Mouse (Mus musculus) midbrain, embryonic 10.5 days (tissue): ENCODE measurements at regions not wholly inside any gene's neighbourhood (a gene's known extent, or its start where the extent isn't known, plus 50 kb on each side); places are given as distances from the start of the nearest gene placed in this dataset.

Source experiments
- DNase-seq: peaks from one replicate; pipeline ENCODE4 v3.0.0-alpha.2; 2017; ENCODE audit warnings: low spot score
- H3K27ac ChIP-seq: fragments of 300-500 bp; sonication (generic); replicated peaks from 2 replicates; pipeline ENCODE4 v1.5.1; 2016; ENCODE audit warnings: mild to moderate bottlenecking
- H3K27me3 ChIP-seq: fragments of 300-500 bp; sonication (generic); 2 replicates; pipeline ENCODE4 v1.6.1; 2016; ENCODE audit warnings: low read depth, mild to moderate bottlenecking; ENCODE audit not compliant: poor library complexity, severe bottlenecking
- H3K36me3 ChIP-seq: fragments of 300-500 bp; sonication (generic); 2 replicates; pipeline ENCODE4 v1.6.1; 2016; ENCODE audit warnings: mild to moderate bottlenecking, moderate library complexity
- H3K4me1 ChIP-seq: fragments of 300-500 bp; sonication (generic); 2 replicates; pipeline ENCODE4 v1.6.1; 2016
- H3K4me3 ChIP-seq: fragments of 300-500 bp; sonication (generic); 2 replicates; pipeline ENCODE4 v1.5.1; 2016; ENCODE audit warnings: mild to moderate bottlenecking, moderate library complexity
- H3K9me3 ChIP-seq: fragments of 300-500 bp; sonication (generic); replicated peaks from 2 replicates; pipeline ENCODE4 v1.6.1; 2016; ENCODE audit warnings: mild to moderate bottlenecking
- WGBS: fragments of 180-500 bp; shearing (Covaris S2); methylation state at CpG from one replicate; pipeline ENCODE4 v1.1.7; 2016; 5-methylcytosine and 5-hydroxymethylcytosine counted together

DNA sequence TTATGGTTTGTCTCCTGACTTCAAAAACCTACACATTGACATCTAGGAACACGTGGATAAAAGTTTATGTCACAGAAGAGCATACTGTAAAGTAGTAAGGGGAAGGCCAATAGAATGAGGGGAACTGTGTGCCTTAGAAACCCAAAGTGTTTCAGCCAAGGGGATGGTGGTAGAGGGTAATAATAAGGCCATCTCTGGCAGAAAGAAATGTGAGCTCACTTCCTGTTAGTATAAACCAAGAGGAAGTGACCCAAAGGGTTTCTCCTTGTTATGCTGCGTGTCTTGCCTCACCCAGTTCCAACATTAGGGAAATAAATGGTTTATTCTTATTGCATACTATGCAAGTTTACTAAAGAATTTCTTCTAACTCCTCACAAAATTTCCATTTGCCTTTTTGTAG lies 2982.4 kb upstream of the Lrrc6 start:
- no peak for DNase-seq
- no peaks in the 10 kb centered on the region for H3K36me3 ChIP-seq
- peaks cover 5% of the 10 kb centered on the region; the same call in 1 of the 2 replicates for H3K4me1 ChIP-seq
- H3K27ac ChIP-seq = no peak overlapping the region
- WGBS = 71% methylated on average over 2 of the region's 2 CpGs
- H3K9me3 ChIP-seq = no peaks in the 10 kb centered on the region
- no peaks in the 10 kb centered on the region for H3K27me3 ChIP-seq
- no peak overlapping the region for H3K4me3 ChIP-seq

DNA sequence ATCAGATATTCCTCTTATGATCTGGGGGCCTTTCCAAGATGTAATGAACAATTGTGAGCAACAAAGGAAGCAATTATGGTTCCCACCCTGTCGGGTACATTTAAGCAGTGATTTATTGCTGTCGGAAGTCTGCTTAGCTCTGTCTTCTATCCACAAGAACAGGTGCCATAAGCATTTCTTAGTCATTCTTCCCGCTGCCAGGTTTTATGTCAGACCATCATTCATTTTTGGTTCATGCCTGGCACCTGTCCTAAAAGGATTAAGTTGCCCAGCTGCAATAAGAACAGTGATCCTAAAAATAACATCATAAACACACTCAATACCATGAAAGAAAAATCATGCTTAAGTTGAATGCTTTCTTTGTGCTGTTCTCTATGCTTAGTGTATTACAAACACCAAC lies 2980.4 kb upstream of the Lrrc6 start:
- WGBS = 88% methylated on average over 3 of the region's 3 CpGs
- no peak for DNase-seq
- Histone ChIP-seq H3K4me3 (no peak overlapping the region), H3K36me3 (no peaks in the 10 kb centered on the region), H3K27ac (no peak overlapping the region), H3K27me3 (no peaks in the 10 kb centered on the region), H3K4me1 (peaks cover 5% of the 10 kb centered on the region; the same call in 1 of the 2 replicates), H3K9me3 (no peaks in the 10 kb centered on the region)

DNA sequence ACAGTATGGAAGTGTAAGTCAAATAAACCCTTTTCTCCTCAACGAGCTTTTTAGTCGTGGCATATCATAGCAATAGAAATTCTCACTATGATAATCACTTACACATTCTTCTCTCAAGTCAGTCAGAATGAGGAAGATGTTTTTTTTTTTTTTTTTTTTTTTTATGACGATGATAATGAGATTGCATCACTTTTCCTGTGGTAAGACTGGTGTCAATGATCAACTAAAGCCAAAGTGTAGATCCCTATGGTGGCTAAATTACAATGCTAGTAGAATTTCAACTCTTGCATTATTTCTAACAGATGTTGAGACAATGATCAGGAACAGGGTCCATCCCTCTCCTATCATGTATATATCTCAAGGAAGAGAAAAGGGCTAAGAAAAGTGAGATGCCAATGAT lies 2976.3 kb upstream of the Lrrc6 start:
- 91% methylated on average over 3 of the region's 3 CpGs for WGBS
- Histone ChIP-seq H3K4me1 (no peaks in the 10 kb centered on the region), H3K27ac (no peak overlapping the region), H3K36me3 (no peaks in the 10 kb centered on the region), H3K27me3 (no peaks in the 10 kb centered on the region), H3K4me3 (no peak overlapping the region), H3K9me3 (no peaks in the 10 kb centered on the region)
- DNase-seq = no peak

DNA sequence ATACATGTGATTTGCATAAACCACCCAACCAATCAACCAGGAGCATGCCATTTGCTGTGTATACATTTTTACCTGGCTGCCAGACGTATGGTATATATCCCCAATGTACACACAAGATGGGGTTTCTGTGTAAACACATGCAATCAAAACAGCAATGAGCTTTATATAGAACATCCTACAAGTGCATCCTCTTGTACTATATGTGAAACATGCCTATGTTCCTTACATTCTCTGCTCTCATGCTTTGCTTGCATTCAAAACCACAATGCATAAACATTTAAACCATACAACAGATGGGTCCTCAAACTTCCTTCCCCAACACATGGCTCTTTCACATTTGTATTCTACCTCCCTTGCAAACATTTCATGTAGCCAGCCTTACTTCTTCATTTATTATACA lies 2968.9 kb upstream of the Lrrc6 start:
- no peak for DNase-seq
- H3K27ac ChIP-seq = no peak overlapping the region
- WGBS = 88% methylated on average over 1 of the region's 1 CpGs
- H3K27me3 ChIP-seq = no peaks in the 10 kb centered on the region
- no peaks in the 10 kb centered on the region for H3K9me3 ChIP-seq
- H3K36me3 ChIP-seq = no peaks in the 10 kb centered on the region
- H3K4me1 ChIP-seq = no peaks in the 10 kb centered on the region
- H3K4me3 ChIP-seq = no peak overlapping the region

DNA sequence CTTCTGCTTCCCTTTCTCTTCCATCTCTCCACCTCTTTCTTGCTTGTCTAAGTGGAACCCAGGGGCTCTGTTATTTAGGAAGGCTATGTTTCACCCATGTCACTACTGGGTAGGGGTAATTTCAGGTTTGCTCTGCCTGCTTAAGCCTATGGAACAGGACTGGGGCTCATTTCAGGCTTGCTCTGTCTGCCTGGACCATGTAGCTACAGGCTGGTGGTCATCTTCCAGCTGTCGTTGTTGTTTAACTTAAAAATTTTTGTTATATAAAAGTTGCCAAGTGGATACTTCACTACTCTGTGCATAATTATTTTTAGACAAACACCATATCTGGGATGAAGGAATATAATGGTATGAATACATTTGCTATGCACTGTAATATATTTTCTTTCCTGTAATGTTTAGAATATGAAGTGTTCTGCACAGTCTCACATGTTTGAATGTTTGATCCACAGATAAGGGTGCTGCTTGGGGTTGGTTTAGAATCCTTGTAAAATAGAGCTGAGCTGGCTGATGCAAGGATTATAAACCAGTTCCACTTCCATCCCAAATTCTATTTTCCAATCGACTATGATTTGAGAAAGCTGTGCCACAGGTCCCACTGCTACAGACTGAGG lies 2960.0 kb upstream of the Lrrc6 start:
- WGBS = 90% methylated on average over 2 of the region's 2 CpGs
- no peak for DNase-seq
- Histone ChIP-seq H3K4me1 (peaks cover 10% of the 10 kb centered on the region; the same call in 1 of the 2 replicates), H3K9me3 (no peaks in the 10 kb centered on the region), H3K4me3 (no peak overlapping the region), H3K27ac (no peak overlapping the region), H3K36me3 (no peaks in the 10 kb centered on the region), H3K27me3 (no peaks in the 10 kb centered on the region)

DNA sequence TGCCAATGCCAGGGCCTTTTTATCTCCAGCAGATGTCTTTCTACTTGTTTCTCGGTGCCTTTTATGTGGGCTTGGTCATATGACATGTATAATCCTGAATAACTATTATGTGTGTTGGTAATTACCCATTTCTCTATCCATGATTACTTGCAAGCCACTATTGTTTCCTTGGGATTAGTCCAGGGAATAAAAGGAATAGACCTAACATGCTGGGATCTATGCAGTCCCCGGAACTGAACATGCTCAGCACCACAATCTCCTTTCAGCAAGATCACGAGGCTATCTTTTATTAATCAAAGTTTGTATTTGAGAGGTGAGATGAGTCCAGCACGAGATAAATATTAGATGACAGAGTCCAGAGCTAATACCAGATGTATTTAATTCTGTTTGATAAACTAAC lies 2956.8 kb upstream of the Lrrc6 start:
- no peaks in the 10 kb centered on the region for H3K9me3 ChIP-seq
- no peak overlapping the region for H3K4me3 ChIP-seq
- H3K27me3 ChIP-seq = no peaks in the 10 kb centered on the region
- H3K36me3 ChIP-seq = no peaks in the 10 kb centered on the region
- WGBS = 60% methylated on average over 4 of the region's 4 CpGs
- DNase-seq = no peak
- H3K27ac ChIP-seq = no peak overlapping the region
- peaks cover 10% of the 10 kb centered on the region; the same call in 1 of the 2 replicates for H3K4me1 ChIP-seq

DNA sequence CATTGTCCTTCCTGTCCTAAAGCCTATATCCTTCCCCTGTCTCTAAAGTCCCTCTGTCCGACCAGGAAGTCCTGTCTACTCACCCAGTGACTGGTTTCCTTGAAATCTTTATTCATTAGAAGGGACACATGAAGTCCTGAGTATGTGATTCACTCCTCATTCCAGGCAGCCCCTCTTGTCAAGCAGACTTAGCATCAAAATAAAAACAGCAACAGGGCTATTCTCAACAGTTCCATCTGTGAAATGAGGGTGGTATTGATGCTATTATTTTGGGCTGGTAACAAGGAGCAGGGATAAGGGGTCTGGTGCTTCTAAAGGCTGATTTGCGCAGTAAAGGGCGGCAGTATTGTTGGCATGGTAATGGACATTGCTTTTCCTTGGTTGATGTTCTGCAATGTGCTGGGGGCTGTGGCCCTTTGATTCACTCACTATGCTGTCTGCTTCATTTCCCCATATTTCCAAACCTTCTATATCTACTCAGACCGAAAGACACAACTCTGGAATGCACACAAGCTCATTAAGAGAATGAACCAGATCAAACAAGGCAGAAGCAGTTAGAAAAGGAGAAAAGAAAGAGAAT lies 2955.6 kb upstream of the Lrrc6 start:
- 73% methylated on average over 4 of the region's 4 CpGs for WGBS
- Histone ChIP-seq H3K9me3 (no peaks in the 10 kb centered on the region), H3K27me3 (no peaks in the 10 kb centered on the region), H3K27ac (no peak overlapping the region), H3K4me3 (no peak overlapping the region), H3K4me1 (peaks cover 10% of the 10 kb centered on the region; the same call in 1 of the 2 replicates), H3K36me3 (no peaks in the 10 kb centered on the region)
- no peak for DNase-seq

DNA sequence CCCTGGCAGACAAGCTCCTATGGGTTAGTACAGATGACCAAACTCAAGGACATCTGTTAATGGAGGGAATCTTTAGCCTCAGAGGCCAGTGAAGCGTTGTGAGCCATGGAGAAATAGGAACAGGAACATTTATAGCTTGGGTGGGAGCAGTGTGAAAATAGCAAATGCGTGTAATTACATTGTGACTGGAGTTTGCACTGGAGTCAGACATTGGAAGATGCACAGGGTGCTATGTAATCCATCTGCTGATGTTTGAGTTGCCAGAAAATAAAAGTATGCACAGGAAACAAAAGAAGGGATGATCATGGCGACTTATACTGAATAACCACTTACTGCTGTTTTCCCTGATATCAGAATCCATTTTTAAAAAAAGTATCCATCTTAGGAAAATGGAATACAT lies 2940.3 kb upstream of the Lrrc6 start:
- no peak for DNase-seq
- 87% methylated on average over 3 of the region's 3 CpGs for WGBS
- Histone ChIP-seq H3K9me3 (no peaks in the 10 kb centered on the region), H3K27me3 (no peaks in the 10 kb centered on the region), H3K36me3 (no peaks in the 10 kb centered on the region), H3K4me3 (no peak overlapping the region), H3K4me1 (no peaks in the 10 kb centered on the region), H3K27ac (no peak overlapping the region)

DNA sequence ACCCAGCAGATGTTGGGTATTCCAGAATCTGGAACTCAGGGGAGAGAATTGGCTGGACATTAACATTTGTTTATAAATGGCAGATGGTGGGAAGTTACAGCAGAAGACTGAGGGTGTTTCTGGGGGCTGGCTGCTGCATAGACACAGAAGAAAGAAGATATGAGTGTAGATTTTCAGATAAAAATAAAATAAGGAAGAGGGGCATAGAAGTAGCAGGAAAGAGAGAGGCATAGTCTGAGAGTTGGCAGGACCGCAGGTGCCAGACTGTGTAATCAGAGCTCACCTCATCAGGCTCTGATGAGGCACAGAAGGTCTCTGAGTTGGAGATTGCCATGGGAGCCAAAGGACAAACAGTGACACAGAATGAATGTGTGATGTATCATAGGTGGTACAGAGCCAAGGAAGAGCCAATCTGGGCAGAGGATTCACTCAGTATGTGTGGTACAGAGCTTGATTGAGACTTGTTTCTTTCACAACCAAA lies 2912.9 kb upstream of the Lrrc6 start:
- Histone ChIP-seq H3K4me3 (no peak overlapping the region), H3K4me1 (no peaks in the 10 kb centered on the region), H3K9me3 (no peaks in the 10 kb centered on the region), H3K27me3 (no peaks in the 10 kb centered on the region), H3K36me3 (no peaks in the 10 kb centered on the region), H3K27ac (no peak overlapping the region)
- no peak for DNase-seq
- 87% methylated on average over 1 of the region's 1 CpGs for WGBS

DNA sequence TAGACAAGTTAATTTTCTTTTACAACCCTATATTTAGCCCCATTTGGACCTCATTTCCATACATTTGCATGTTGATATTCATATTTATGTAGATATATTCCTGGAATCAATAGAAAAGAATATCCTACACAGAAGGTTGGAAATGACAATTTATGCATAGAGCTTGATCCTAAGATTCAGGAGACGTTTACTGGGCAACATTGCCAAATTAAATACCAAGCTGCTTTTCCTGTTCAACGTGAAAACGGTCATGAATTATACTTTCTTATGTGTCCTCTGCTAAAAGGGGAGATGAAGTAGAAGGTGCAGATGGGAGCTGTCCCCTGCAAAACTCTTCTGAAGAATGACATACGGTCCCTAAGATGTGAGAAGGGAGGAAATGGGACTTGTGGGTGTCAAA lies 2888.9 kb upstream of the Lrrc6 start:
- no peak overlapping the region for H3K4me3 ChIP-seq
- no peaks in the 10 kb centered on the region for H3K27me3 ChIP-seq
- H3K4me1 ChIP-seq = no peaks in the 10 kb centered on the region
- H3K9me3 ChIP-seq = no peaks in the 10 kb centered on the region
- DNase-seq = no peak
- H3K27ac ChIP-seq = no peak overlapping the region
- H3K36me3 ChIP-seq = no peaks in the 10 kb centered on the region
- 93% methylated on average over 4 of the region's 4 CpGs for WGBS

DNA sequence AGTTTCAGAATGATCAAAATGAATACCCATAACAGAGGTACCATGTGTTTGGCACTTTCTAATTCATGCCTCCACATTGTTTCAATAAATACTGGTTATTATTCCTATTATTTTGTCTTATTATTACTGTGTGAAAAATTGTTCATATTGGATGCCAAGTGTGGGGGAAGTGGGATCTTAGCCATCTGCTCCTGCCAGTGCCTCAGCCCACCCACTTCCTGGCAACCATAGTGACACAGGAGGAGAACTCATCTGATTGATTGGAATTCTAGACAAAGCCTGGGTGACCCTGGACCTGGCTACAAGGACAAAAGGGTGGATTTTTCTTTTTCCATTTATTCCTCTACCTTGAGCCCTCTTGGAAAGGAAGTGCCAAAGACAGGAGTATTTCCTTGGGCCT lies 2886.8 kb upstream of the Lrrc6 start:
- H3K4me1 ChIP-seq = no peaks in the 10 kb centered on the region
- no peaks in the 10 kb centered on the region for H3K27me3 ChIP-seq
- no peaks in the 10 kb centered on the region for H3K36me3 ChIP-seq
- no peak overlapping the region for H3K4me3 ChIP-seq
- H3K27ac ChIP-seq = no peak overlapping the region
- DNase-seq = no peak
- H3K9me3 ChIP-seq = no peaks in the 10 kb centered on the region

DNA sequence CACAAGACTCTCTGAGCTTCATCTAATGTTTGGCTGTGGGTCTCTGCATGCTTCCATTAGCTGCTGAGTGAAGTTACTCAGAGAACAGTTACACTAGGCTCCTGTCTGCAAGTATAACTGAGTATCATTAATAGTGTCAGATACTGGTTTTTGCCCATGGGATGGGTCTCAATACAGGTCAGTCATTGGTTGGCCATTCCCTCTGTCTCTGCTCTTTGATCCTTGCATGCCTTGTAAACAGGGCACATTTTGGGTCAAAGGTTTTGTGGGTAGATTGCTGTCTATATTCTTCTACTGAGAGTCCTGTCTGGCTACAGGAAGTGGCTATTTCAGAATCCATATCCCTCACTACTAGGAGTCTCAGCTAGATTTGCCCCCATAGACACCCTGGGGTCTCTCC lies 2864.7 kb upstream of the Lrrc6 start:
- Histone ChIP-seq H3K36me3 (no peaks in the 10 kb centered on the region), H3K4me1 (no peaks in the 10 kb centered on the region), H3K9me3 (no peaks in the 10 kb centered on the region), H3K27me3 (no peaks in the 10 kb centered on the region), H3K27ac (no peak overlapping the region), H3K4me3 (no peak overlapping the region)
- no peak for DNase-seq

DNA sequence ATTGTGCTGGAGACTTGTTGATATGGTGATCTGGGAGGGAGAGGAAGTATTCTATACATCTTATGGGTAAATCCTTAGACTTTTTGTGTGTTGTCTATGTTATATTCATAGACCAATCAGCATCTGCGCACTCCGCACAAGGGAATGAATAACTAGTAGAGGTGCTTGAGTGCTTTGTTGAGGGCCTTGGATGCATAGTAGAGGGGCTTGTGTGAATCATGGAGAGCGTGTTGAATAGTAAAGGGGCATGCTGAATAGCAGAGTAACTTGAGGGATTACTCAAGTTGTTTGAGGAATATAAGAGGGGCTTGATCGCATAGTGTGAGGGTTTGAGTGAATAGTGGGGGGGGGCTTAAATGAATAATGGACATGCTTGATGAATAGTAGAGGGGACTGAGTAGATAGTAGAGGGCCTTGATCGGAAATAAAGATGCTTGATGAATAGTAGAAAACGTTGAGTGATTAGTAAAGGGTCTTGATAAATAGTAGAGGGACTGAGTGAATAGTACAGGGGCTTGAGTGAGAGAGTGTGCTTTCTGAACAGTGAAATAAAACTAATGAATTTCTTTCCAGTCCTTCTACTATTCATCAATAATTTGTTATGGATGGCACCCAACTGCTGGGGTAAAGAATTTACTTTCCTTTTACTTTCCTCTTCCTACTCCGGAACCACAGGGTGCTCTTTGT lies 2849.5 kb upstream of the Lrrc6 start:
- DNase-seq = no peak
- Histone ChIP-seq H3K4me3 (no peak overlapping the region), H3K36me3 (no peaks in the 10 kb centered on the region), H3K27ac (no peak overlapping the region), H3K4me1 (no peaks in the 10 kb centered on the region), H3K27me3 (no peaks in the 10 kb centered on the region), H3K9me3 (no peaks in the 10 kb centered on the region)
- WGBS = 84% methylated on average over 7 of the region's 7 CpGs
